23 mouse cellular contexts compared by ENCODE assay signal in genomic region chr10:98665936-98666505, GRCm38 (mm10).
DNase-seq lines count a peak whose midpoint lies in the region; ATAC-seq and TF ChIP-seq lines count a peak whose summit lies in the region.
"Had no signal": no experiment of that assay in that cellular context is flagged by ENCODE, and none has a peak within 500 bp of the region (broad histone marks: within the 10 kb centered on the region; RNA-seq: fewer than 3 reads in every experiment).

No protein-coding gene starts in this region.

- TF ChIP-seq CTCF in liver, adult 2 months (IDR thresholded peaks at IDR 0.05; ENCODE audit: low read depth, low read length): no peak
- no peak for TF ChIP-seq CTCF in liver, postnatal 0 days (IDR thresholded peaks at IDR 0.05; ENCODE audit: low read depth)
- no peak for TF ChIP-seq CTCF in small intestine, adult 2 months (IDR thresholded peaks at IDR 0.05; ENCODE audit: extremely low read depth, insufficient read length, insufficient replicate concordance, low read depth, low read length)
- no peak for TF ChIP-seq CTCF in hindbrain, postnatal 0 days (IDR thresholded peaks at IDR 0.05; ENCODE audit: low read depth)

- H3K4me3 ChIP-seq in liver, adult 2 months (ENCODE audit: insufficient read depth, low read depth, low read length): no peak overlapping the region
- no peak overlapping the region for H3K4me3 ChIP-seq in liver, postnatal 0 days (ENCODE audit: low read depth, low read length)
- H3K4me3 ChIP-seq in intestine, embryonic 15.5 days (replicated peaks): no peak overlapping the region
- H3K4me3 ChIP-seq in intestine, embryonic 16.5 days (ENCODE audit: low read length): no peak overlapping the region
- no peak overlapping the region for H3K4me3 ChIP-seq in small intestine, adult 2 months (ENCODE audit: low read depth, low read length)
- no peak overlapping the region for H3K4me3 ChIP-seq in hindbrain, postnatal 0 days (ENCODE audit: low read length)
- H3K4me3 ChIP-seq: embryonic facial prominence, embryonic 13.5 days; embryonic facial prominence, embryonic 15.5 days; erythroblast, embryonic 14.5 days; forebrain, embryonic 10.5 days; forebrain, embryonic 12.5 days had no signal

- no peak overlapping the region for H3K27ac ChIP-seq in liver, adult 2 months (replicated peaks; ENCODE audit: insufficient read depth, low read depth, low read length)
- no peak overlapping the region for H3K27ac ChIP-seq in liver, postnatal 0 days (ENCODE audit: low read depth)
- H3K27ac ChIP-seq in intestine, embryonic 15.5 days: no peak overlapping the region
- H3K27ac ChIP-seq in intestine, embryonic 16.5 days (ENCODE audit: low read length): no peak overlapping the region; the same call in 1 of the 2 replicates
- peak overlapping the region; percentile 78 for H3K27ac ChIP-seq in small intestine, adult 2 months (ENCODE audit: insufficient read depth, low read depth, low read length)
- no peak overlapping the region for H3K27ac ChIP-seq in hindbrain, postnatal 0 days
- H3K27ac ChIP-seq: embryonic facial prominence, embryonic 13.5 days; embryonic facial prominence, embryonic 15.5 days; forebrain, embryonic 10.5 days; forebrain, embryonic 12.5 days had no signal

- ATAC-seq in liver, postnatal 0 days: no peak
- ATAC-seq in intestine, embryonic 15.5 days: peak; percentile 77
- peak; percentile 80 for ATAC-seq in intestine, embryonic 16.5 days
- no peak for ATAC-seq in hindbrain, postnatal 0 days
- ATAC-seq: forebrain, embryonic 14.5 days had no signal

- H3K36me3 ChIP-seq in liver, adult 2 months (ENCODE audit: control insufficient read depth, insufficient read depth, low read length): no peaks in the 10 kb centered on the region
- no peaks in the 10 kb centered on the region for H3K36me3 ChIP-seq in liver, postnatal 0 days (replicated peaks; ENCODE audit: insufficient read depth, low read length)
- no peaks in the 10 kb centered on the region for H3K36me3 ChIP-seq in intestine, embryonic 15.5 days
- no peaks in the 10 kb centered on the region for H3K36me3 ChIP-seq in intestine, embryonic 16.5 days (ENCODE audit: control insufficient read depth, insufficient read depth, low read length)
- H3K36me3 ChIP-seq in small intestine, adult 2 months (ENCODE audit: control insufficient read depth, insufficient read depth, low read length): no peaks in the 10 kb centered on the region
- H3K36me3 ChIP-seq in hindbrain, postnatal 0 days (ENCODE audit: insufficient read depth, low read length): no peaks in the 10 kb centered on the region
- H3K36me3 ChIP-seq: embryonic facial prominence, embryonic 13.5 days; embryonic facial prominence, embryonic 15.5 days; forebrain, embryonic 10.5 days; forebrain, embryonic 12.5 days had no signal

- no peaks in the 10 kb centered on the region for H3K9me3 ChIP-seq in liver, postnatal 0 days (ENCODE audit: low read length)
- no peaks in the 10 kb centered on the region for H3K9me3 ChIP-seq in intestine, embryonic 15.5 days
- no peaks in the 10 kb centered on the region for H3K9me3 ChIP-seq in intestine, embryonic 16.5 days (ENCODE audit: control insufficient read depth, low read length)
- H3K9me3 ChIP-seq in hindbrain, postnatal 0 days (ENCODE audit: low read length): no peaks in the 10 kb centered on the region
- H3K9me3 ChIP-seq: embryonic facial prominence, embryonic 13.5 days; embryonic facial prominence, embryonic 15.5 days; forebrain, embryonic 10.5 days; forebrain, embryonic 12.5 days had no signal

- no peaks in the 10 kb centered on the region for H3K79me2 ChIP-seq in liver, adult 2 months (ENCODE audit: control insufficient read depth, insufficient read depth, low read length)

- no peak for TF ChIP-seq EP300 in liver, postnatal 0 days (IDR thresholded peaks at IDR 0.05; ENCODE audit: low read depth)

- H3K9ac ChIP-seq in liver, adult 2 months (ENCODE audit: low read depth, low read length): no peak overlapping the region
- H3K9ac ChIP-seq in liver, postnatal 0 days (replicated peaks): no peak overlapping the region
- H3K9ac ChIP-seq in intestine, embryonic 15.5 days: no peak overlapping the region
- H3K9ac ChIP-seq in intestine, embryonic 16.5 days (ENCODE audit: low read depth, low read length): no peak overlapping the region
- H3K9ac ChIP-seq in hindbrain, postnatal 0 days (replicated peaks; ENCODE audit: low read length): no peak overlapping the region
- H3K9ac ChIP-seq: embryonic facial prominence, embryonic 13.5 days; embryonic facial prominence, embryonic 15.5 days; forebrain, embryonic 12.5 days had no signal

- no peak for TF ChIP-seq POLR2A in liver, adult 2 months (IDR thresholded peaks at IDR 0.05; ENCODE audit: extremely low read depth, insufficient read depth, low read length)
- no peak for TF ChIP-seq POLR2A in small intestine, adult 2 months (IDR thresholded peaks at IDR 0.05; ENCODE audit: low read depth, low read length)

- DNase-seq in liver, adult 2 months (ENCODE audit: extremely low read depth, low read depth, low spot score): peak; percentile 19
- no peak for DNase-seq in liver, postnatal 0 days
- no peak for DNase-seq in gastrocnemius, adult 8-10 months (ENCODE audit: low spot score in 2 of 2)
- DNase-seq in hindbrain, postnatal 0 days (ENCODE audit: low spot score): no peak
- DNase-seq: adrenal gland, adult 2 months; adrenal gland, postnatal 10 days; adrenal gland, postnatal 25 days; cerebellum, adult 11 months; cerebellum, adult 18-20 months; cerebellum, adult 8-10 months; cerebellum, adult 9-11 months; cerebellum, postnatal 14 days; cerebellum, postnatal 36 days; embryo, embryonic 11 days had no signal

- H3K27me3 ChIP-seq in liver, adult 2 months (ENCODE audit: control insufficient read depth, insufficient read depth, low read length): no peaks in the 10 kb centered on the region
- H3K27me3 ChIP-seq in liver, postnatal 0 days (ENCODE audit: insufficient read depth, low read length): no peaks in the 10 kb centered on the region
- no peaks in the 10 kb centered on the region for H3K27me3 ChIP-seq in intestine, embryonic 15.5 days (replicated peaks)
- no peaks in the 10 kb centered on the region for H3K27me3 ChIP-seq in intestine, embryonic 16.5 days (replicated peaks; ENCODE audit: control insufficient read depth, insufficient read depth, low read length)
- no peaks in the 10 kb centered on the region for H3K27me3 ChIP-seq in small intestine, adult 2 months (ENCODE audit: control insufficient read depth, insufficient read depth, low read length)
- H3K27me3 ChIP-seq in hindbrain, postnatal 0 days (ENCODE audit: insufficient read depth, low read length): no peaks in the 10 kb centered on the region
- H3K27me3 ChIP-seq: embryonic facial prominence, embryonic 13.5 days; embryonic facial prominence, embryonic 15.5 days; forebrain, embryonic 12.5 days had no signal

- H3K4me1 ChIP-seq in liver, adult 2 months (ENCODE audit: control insufficient read depth, insufficient read depth, low read length): peaks cover 7% of the 10 kb centered on the region; the same call in 1 of the 2 replicates
- H3K4me1 ChIP-seq in liver, postnatal 0 days (ENCODE audit: insufficient read depth): no peaks in the 10 kb centered on the region
- no peaks in the 10 kb centered on the region for H3K4me1 ChIP-seq in intestine, embryonic 15.5 days (replicated peaks)
- peaks cover 4% of the 10 kb centered on the region; the same call in 1 of the 2 replicates for H3K4me1 ChIP-seq in intestine, embryonic 16.5 days (ENCODE audit: control insufficient read depth, insufficient read depth, low read length)
- H3K4me1 ChIP-seq in small intestine, adult 2 months (ENCODE audit: control insufficient read depth, insufficient read depth, insufficient read length, low read length): peaks cover 12% of the 10 kb centered on the region; the same call in 1 of the 2 replicates
- no peaks in the 10 kb centered on the region for H3K4me1 ChIP-seq in hindbrain, postnatal 0 days (ENCODE audit: insufficient read depth, low read length)
- H3K4me1 ChIP-seq: embryonic facial prominence, embryonic 13.5 days; embryonic facial prominence, embryonic 15.5 days; forebrain, embryonic 12.5 days had no signal

- no peak overlapping the region for H3K4me2 ChIP-seq in liver, postnatal 0 days (ENCODE audit: low read depth, low read length)
- no peak overlapping the region for H3K4me2 ChIP-seq in intestine, embryonic 15.5 days (replicated peaks)
- no peak overlapping the region for H3K4me2 ChIP-seq in intestine, embryonic 16.5 days (ENCODE audit: low read depth, low read length)
- no peak overlapping the region for H3K4me2 ChIP-seq in hindbrain, postnatal 0 days (ENCODE audit: low read depth, low read length)
- H3K4me2 ChIP-seq: embryonic facial prominence, embryonic 13.5 days; embryonic facial prominence, embryonic 15.5 days; forebrain, embryonic 12.5 days had no signal

- 43% methylated on average over 3 of the region's 3 CpGs for WGBS in liver, adult 2 months
- WGBS in liver, postnatal 0 days (ENCODE audit: insufficient replicate concordance): 83% methylated on average over 3 of the region's 3 CpGs
- 82% methylated on average over 3 of the region's 3 CpGs for WGBS in intestine, embryonic 15.5 days
- 78% methylated on average over 3 of the region's 3 CpGs for WGBS in intestine, embryonic 16.5 days
- WGBS in small intestine, adult 2 months: 49% methylated on average over 3 of the region's 3 CpGs
- WGBS in hindbrain, postnatal 0 days: 91% methylated on average over 3 of the region's 3 CpGs

Comparison
In these comparisons a context has a peak if more than half of its experiments do, and no peak if none do; other contexts are left out.
1. ATAC-seq: peak in intestine, embryonic 15.5 days (single experiment) and intestine, embryonic 16.5 days (single experiment); none in liver, postnatal 0 days (single experiment) and hindbrain, postnatal 0 days (single experiment).